Mouse (Mus musculus): ENCODE measurements at regions not wholly inside any gene's neighbourhood (a gene's known extent, or its start where the extent isn't known, plus 50 kb on each side); places are given as distances from the start of the nearest gene placed in this dataset.

GRCm38 (mm10) chr3:143947079-143947937, 257.7 kb downstream of the Lmo4 start:
- no peaks in the 10 kb centered on the region for H3K36me3 ChIP-seq (ENCODE audit: control insufficient read depth, insufficient read depth, low read length)
- peaks cover 0 to 2% of the 10 kb centered on the region in 2 experiments; a peak in 1 of 4 replicates for H3K4me1 ChIP-seq (ENCODE audit: control insufficient read depth in 2 of 2, insufficient read depth in 2 of 2, low read length in 2 of 2)
- ATAC-seq (ENCODE audit: insufficient number of reproducible peaks, insufficient read depth, low FRiP score, low read depth), result no peak
- no peaks in the 10 kb centered on the region for H3K27me3 ChIP-seq (ENCODE audit: control insufficient read depth, insufficient read depth, low read length)
- H3K9ac ChIP-seq (ENCODE audit: low read length), result no peak overlapping the region
- H3K4me3 ChIP-seq (ENCODE audit: control insufficient read depth in 1 of 2, insufficient read depth in 1 of 2, low read depth in 1 of 2, low read length in 2 of 2), result no peak overlapping the region
- no peak overlapping the region for H3K4me2 ChIP-seq (ENCODE audit: low read length)
- H3K27ac ChIP-seq (replicated peaks in 1 of 2; ENCODE audit: control insufficient read depth in 1 of 2, insufficient read depth in 1 of 2, low read depth in 2 of 2, low read length in 2 of 2), result no peak overlapping the region
- 67% methylated on average over 11 of the region's 11 CpGs for WGBS
- H3K9me3 ChIP-seq (ENCODE audit: control insufficient read depth, low read length), result no peaks in the 10 kb centered on the region

GRCm38 (mm10) chr3:143939068-143939709, 265.8 kb downstream of the Lmo4 start:
- Histone ChIP-seq H3K4me3 (ENCODE audit: control insufficient read depth in 1 of 2, insufficient read depth in 1 of 2, low read depth in 1 of 2, low read length in 2 of 2) (no peak overlapping the region), H3K4me2 (ENCODE audit: low read length) (no peak overlapping the region), H3K9me3 (ENCODE audit: control insufficient read depth, low read length) (no peaks in the 10 kb centered on the region), H3K27me3 (ENCODE audit: control insufficient read depth, insufficient read depth, low read length) (no peaks in the 10 kb centered on the region), H3K4me1 (ENCODE audit: control insufficient read depth in 2 of 2, insufficient read depth in 2 of 2, low read length in 2 of 2) (no peaks in the 10 kb centered on the region), H3K9ac (ENCODE audit: low read length) (no peak overlapping the region), H3K36me3 (ENCODE audit: control insufficient read depth, insufficient read depth, low read length) (no peaks in the 10 kb centered on the region), H3K27ac (replicated peaks in 1 of 2; ENCODE audit: control insufficient read depth in 1 of 2, insufficient read depth in 1 of 2, low read depth in 2 of 2, low read length in 2 of 2) (no peak overlapping the region)
- ATAC-seq (ENCODE audit: insufficient number of reproducible peaks, insufficient read depth, low FRiP score, low read depth), result peak; percentile 35; the same call in 1 of the 2 replicates
- WGBS, result 77% methylated on average over 3 of the region's 3 CpGs

- H3K4me3 ChIP-seq (ENCODE audit: control insufficient read depth in 1 of 2, insufficient read depth in 1 of 2, low read depth in 1 of 2, low read length in 2 of 2), result no peak overlapping the region
- 55% methylated on average over 6 of the region's 6 CpGs for WGBS
- H3K4me1 ChIP-seq (ENCODE audit: control insufficient read depth in 2 of 2, insufficient read depth in 2 of 2, low read length in 2 of 2), result no peaks in the 10 kb centered on the region
- H3K4me2 ChIP-seq (ENCODE audit: low read length), result no peak overlapping the region
- H3K9ac ChIP-seq (ENCODE audit: low read length), result no peak overlapping the region
- no peak overlapping the region for H3K27ac ChIP-seq (replicated peaks in 1 of 2; ENCODE audit: control insufficient read depth in 1 of 2, insufficient read depth in 1 of 2, low read depth in 2 of 2, low read length in 2 of 2)
- H3K36me3 ChIP-seq (ENCODE audit: control insufficient read depth, insufficient read depth, low read length), result no peaks in the 10 kb centered on the region
- H3K9me3 ChIP-seq (ENCODE audit: control insufficient read depth, low read length), result no peaks in the 10 kb centered on the region
- no peaks in the 10 kb centered on the region for H3K27me3 ChIP-seq (ENCODE audit: control insufficient read depth, insufficient read depth, low read length)
- no peak for ATAC-seq (ENCODE audit: insufficient number of reproducible peaks, insufficient read depth, low FRiP score, low read depth)
Measured at GRCm38 (mm10) chr3:143925322-143925721, 279.7 kb downstream of the Lmo4 start.

- H3K4me2 ChIP-seq (ENCODE audit: low read length), result no peak overlapping the region
- no peaks in the 10 kb centered on the region for H3K36me3 ChIP-seq (ENCODE audit: control insufficient read depth, insufficient read depth, low read length)
- no peak overlapping the region for H3K9ac ChIP-seq (ENCODE audit: low read length)
- ATAC-seq (ENCODE audit: insufficient number of reproducible peaks, insufficient read depth, low FRiP score, low read depth), result no peak
- H3K4me3 ChIP-seq (ENCODE audit: control insufficient read depth in 1 of 2, insufficient read depth in 1 of 2, low read depth in 1 of 2, low read length in 2 of 2), result no peak overlapping the region
- 67% methylated on average over 1 of the region's 1 CpGs for WGBS
- H3K9me3 ChIP-seq (ENCODE audit: control insufficient read depth, low read length), result no peaks in the 10 kb centered on the region
- H3K27ac ChIP-seq (replicated peaks in 1 of 2; ENCODE audit: control insufficient read depth in 1 of 2, insufficient read depth in 1 of 2, low read depth in 2 of 2, low read length in 2 of 2), result no peak overlapping the region
- H3K27me3 ChIP-seq (ENCODE audit: control insufficient read depth, insufficient read depth, low read length), result no peaks in the 10 kb centered on the region
- peaks cover 5 to 6% of the 10 kb centered on the region in 2 experiments for H3K4me1 ChIP-seq (ENCODE audit: control insufficient read depth in 2 of 2, insufficient read depth in 2 of 2, low read length in 2 of 2)
Measured at GRCm38 (mm10) chr3:143919744-143920143, 285.3 kb downstream of the Lmo4 start.

GRCm38 (mm10) chr3:143914341-143915217, 290.4 kb downstream of the Lmo4 start:
- ATAC-seq (ENCODE audit: insufficient number of reproducible peaks, insufficient read depth, low FRiP score, low read depth), result no peak
- 0 out of 2 replicates have a peak overlapping the region, but pooled peaks have one; percentile 18 for H3K4me2 ChIP-seq (ENCODE audit: low read length)
- peak overlapping the region; percentile 2 to 58; a peak in 3 of 4 replicates for H3K27ac ChIP-seq (replicated peaks in 1 of 2; ENCODE audit: control insufficient read depth in 1 of 2, insufficient read depth in 1 of 2, low read depth in 2 of 2, low read length in 2 of 2)

GRCm38 (mm10) chr3:143913044-143913574, 291.9 kb downstream of the Lmo4 start:
- Histone ChIP-seq H3K27me3 (ENCODE audit: control insufficient read depth, insufficient read depth, low read length) (no peaks in the 10 kb centered on the region), H3K4me3 (ENCODE audit: control insufficient read depth in 1 of 2, insufficient read depth in 1 of 2, low read depth in 1 of 2, low read length in 2 of 2) (no peak overlapping the region), H3K9me3 (ENCODE audit: control insufficient read depth, low read length) (no peaks in the 10 kb centered on the region), H3K27ac (replicated peaks in 1 of 2; ENCODE audit: control insufficient read depth in 1 of 2, insufficient read depth in 1 of 2, low read depth in 2 of 2, low read length in 2 of 2) (no peak overlapping the region), H3K9ac (ENCODE audit: low read length) (no peak overlapping the region), H3K4me2 (ENCODE audit: low read length) (no peak overlapping the region), H3K4me1 (ENCODE audit: control insufficient read depth in 2 of 2, insufficient read depth in 2 of 2, low read length in 2 of 2) (peaks cover 10 to 11% of the 10 kb centered on the region in 2 experiments), H3K36me3 (ENCODE audit: control insufficient read depth, insufficient read depth, low read length) (no peaks in the 10 kb centered on the region)
- WGBS, result 70% methylated on average over 3 of the region's 3 CpGs
- ATAC-seq (ENCODE audit: insufficient number of reproducible peaks, insufficient read depth, low FRiP score, low read depth), result no peak

More at GRCm38 (mm10) chr3:143914341-143915217, 290.4 kb downstream of the Lmo4 start:
- no peaks in the 10 kb centered on the region for H3K36me3 ChIP-seq (ENCODE audit: control insufficient read depth, insufficient read depth, low read length)
- peaks cover 10 to 11% of the 10 kb centered on the region in 2 experiments for H3K4me1 ChIP-seq (ENCODE audit: control insufficient read depth in 2 of 2, insufficient read depth in 2 of 2, low read length in 2 of 2)
- no peaks in the 10 kb centered on the region for H3K9me3 ChIP-seq (ENCODE audit: control insufficient read depth, low read length)
- no peak overlapping the region for H3K4me3 ChIP-seq (ENCODE audit: control insufficient read depth in 1 of 2, insufficient read depth in 1 of 2, low read depth in 1 of 2, low read length in 2 of 2)
- 35% methylated on average over 6 of the region's 6 CpGs for WGBS
- no peak overlapping the region for H3K9ac ChIP-seq (ENCODE audit: low read length)
- no peaks in the 10 kb centered on the region for H3K27me3 ChIP-seq (ENCODE audit: control insufficient read depth, insufficient read depth, low read length)

- ATAC-seq (ENCODE audit: insufficient number of reproducible peaks, insufficient read depth, low FRiP score, low read depth), result no peak
- Histone ChIP-seq H3K4me3 (ENCODE audit: control insufficient read depth in 1 of 2, insufficient read depth in 1 of 2, low read depth in 1 of 2, low read length in 2 of 2) (no peak overlapping the region), H3K4me2 (ENCODE audit: low read length) (no peak overlapping the region), H3K4me1 (ENCODE audit: control insufficient read depth in 2 of 2, insufficient read depth in 2 of 2, low read length in 2 of 2) (peaks cover 10 to 11% of the 10 kb centered on the region in 2 experiments), H3K36me3 (ENCODE audit: control insufficient read depth, insufficient read depth, low read length) (no peaks in the 10 kb centered on the region), H3K9ac (ENCODE audit: low read length) (no peak overlapping the region), H3K27me3 (ENCODE audit: control insufficient read depth, insufficient read depth, low read length) (no peaks in the 10 kb centered on the region), H3K9me3 (ENCODE audit: control insufficient read depth, low read length) (no peaks in the 10 kb centered on the region), H3K27ac (replicated peaks in 1 of 2; ENCODE audit: control insufficient read depth in 1 of 2, insufficient read depth in 1 of 2, low read depth in 2 of 2, low read length in 2 of 2) (no peak overlapping the region)
- WGBS, result 76% methylated on average over 6 of the region's 6 CpGs
Measured at GRCm38 (mm10) chr3:143912433-143912832, 292.6 kb downstream of the Lmo4 start.

All from heart, embryonic 14.5 days (tissue).